Mouse (Mus musculus): ENCODE measurements around the gene Hrg. TPM values are rescaled to one million over a fixed set of nuclear protein-coding genes. Genes with fewer than 3 reads are reported as not detected.
"Not testable (repeated sequence)": the region's sequence is repeated elsewhere in the genome, so short reads cannot be mapped to it uniquely, and the experiment has no call there.

Gene Hrg
- polyA plus RNA-seq, 1 experiment from 2014 or later = not detected

GRCm38 (mm10) chr16:22953069-22953468 lies 2.2 kb downstream of the Hrg start:
- Histone ChIP-seq H3K4me1 (ENCODE audit: control insufficient read depth, insufficient read depth, low read length) (0 out of 2 replicates have a peak, but pooled peaks cover 4% of the 10 kb centered on the region), H3K4me3 (ENCODE audit: low read depth, low read length) (no peak overlapping the region), H3K27ac (ENCODE audit: low read depth, low read length) (no peak overlapping the region), H3K27me3 (ENCODE audit: control insufficient read depth, insufficient read depth, low read length) (no peaks in the 10 kb centered on the region), H3K36me3 (ENCODE audit: control insufficient read depth, insufficient read depth, low read length) (no peaks in the 10 kb centered on the region), H3K9me3 (ENCODE audit: control insufficient read depth, low read length) (no peaks in the 10 kb centered on the region), H3K9ac (ENCODE audit: low read length) (no peak overlapping the region), H3K4me2 (no peak overlapping the region)
- ATAC-seq (ENCODE audit: low FRiP score) (no peak), DNase-seq (ENCODE audit: low spot score, missing footprints) (no peak)
- 43% methylated on average over 4 of the region's 4 CpGs for WGBS

- Histone ChIP-seq H3K4me2 (no peak overlapping the region), H3K36me3 (ENCODE audit: control insufficient read depth, insufficient read depth, low read length) (no peaks in the 10 kb centered on the region), H3K27ac (ENCODE audit: low read depth, low read length) (no peak overlapping the region), H3K4me1 (ENCODE audit: control insufficient read depth, insufficient read depth, low read length) (0 out of 2 replicates have a peak, but pooled peaks cover 4% of the 10 kb centered on the region), H3K9ac (ENCODE audit: low read length) (no peak overlapping the region), H3K27me3 (ENCODE audit: control insufficient read depth, insufficient read depth, low read length) (no peaks in the 10 kb centered on the region), H3K9me3 (ENCODE audit: control insufficient read depth, low read length) (no peaks in the 10 kb centered on the region), H3K4me3 (ENCODE audit: low read depth, low read length) (no peak overlapping the region)
- 55% methylated on average over 13 of the region's 13 CpGs for WGBS
- DNase-seq (ENCODE audit: low spot score, missing footprints) = peak; percentile 92
- peak; percentile 72 for ATAC-seq (ENCODE audit: low FRiP score)
These were observed 4.7 kb downstream of the Hrg start for GRCm38 (mm10) chr16:22955397-22956084.

DNA sequence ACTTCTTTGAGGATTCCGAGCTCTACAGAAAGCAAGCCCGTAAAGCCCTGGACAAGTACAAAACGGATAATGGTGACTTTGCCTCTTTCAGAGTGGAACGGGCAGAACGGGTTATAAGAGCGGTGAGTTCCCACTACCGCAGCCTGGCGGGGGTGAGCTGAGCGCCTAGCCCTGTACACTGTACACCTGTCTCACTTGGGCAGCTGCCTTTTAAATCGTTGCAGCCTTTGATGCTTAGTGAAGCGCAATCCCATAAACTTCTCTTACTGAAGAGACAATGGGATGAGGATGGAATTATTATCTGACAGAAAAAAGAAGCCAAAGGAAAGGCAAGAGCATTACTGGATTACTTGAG lies 5.2 kb downstream of the Hrg start:
- ATAC-seq (ENCODE audit: low FRiP score) = peak; percentile 66; the same call in 1 of the 2 replicates
- Histone ChIP-seq H3K27ac (ENCODE audit: low read depth, low read length) (no peak overlapping the region), H3K4me3 (ENCODE audit: low read depth, low read length) (no peak overlapping the region)

GRCm38 (mm10) chr16:22961073-22961472 lies 10.2 kb downstream of the Hrg start:
- no peak overlapping the region for H3K27ac ChIP-seq (ENCODE audit: low read depth, low read length)
- H3K4me2 ChIP-seq = no peak overlapping the region
- H3K9ac ChIP-seq (ENCODE audit: low read length) = no peak overlapping the region
- H3K4me3 ChIP-seq (ENCODE audit: low read depth, low read length) = no peak overlapping the region
- ATAC-seq (ENCODE audit: low FRiP score) = no peak
- no peaks in the 10 kb centered on the region for H3K36me3 ChIP-seq (ENCODE audit: control insufficient read depth, insufficient read depth, low read length)
- 91% methylated on average over 8 of the region's 8 CpGs for WGBS
- no peaks in the 10 kb centered on the region for H3K27me3 ChIP-seq (ENCODE audit: control insufficient read depth, insufficient read depth, low read length)
- DNase-seq (ENCODE audit: low spot score, missing footprints) = no peak
- H3K4me1 ChIP-seq (ENCODE audit: control insufficient read depth, insufficient read depth, low read length) = no peaks in the 10 kb centered on the region
- H3K9me3 ChIP-seq (ENCODE audit: control insufficient read depth, low read length) = no peaks in the 10 kb centered on the region

More for the DNA sequence above, 5.2 kb downstream of the Hrg start:
- DNase-seq (ENCODE audit: low spot score, missing footprints) = no peak
- H3K9me3 ChIP-seq (ENCODE audit: control insufficient read depth, low read length) = no peaks in the 10 kb centered on the region
- no peak overlapping the region for H3K4me2 ChIP-seq
- 0 out of 2 replicates have a peak, but pooled peaks cover 4% of the 10 kb centered on the region for H3K4me1 ChIP-seq (ENCODE audit: control insufficient read depth, insufficient read depth, low read length)
- 66% methylated on average over 11 of the region's 11 CpGs for WGBS
- no peak overlapping the region for H3K9ac ChIP-seq (ENCODE audit: low read length)
- no peaks in the 10 kb centered on the region for H3K27me3 ChIP-seq (ENCODE audit: control insufficient read depth, insufficient read depth, low read length)
- H3K36me3 ChIP-seq (ENCODE audit: control insufficient read depth, insufficient read depth, low read length) = no peaks in the 10 kb centered on the region

DNA sequence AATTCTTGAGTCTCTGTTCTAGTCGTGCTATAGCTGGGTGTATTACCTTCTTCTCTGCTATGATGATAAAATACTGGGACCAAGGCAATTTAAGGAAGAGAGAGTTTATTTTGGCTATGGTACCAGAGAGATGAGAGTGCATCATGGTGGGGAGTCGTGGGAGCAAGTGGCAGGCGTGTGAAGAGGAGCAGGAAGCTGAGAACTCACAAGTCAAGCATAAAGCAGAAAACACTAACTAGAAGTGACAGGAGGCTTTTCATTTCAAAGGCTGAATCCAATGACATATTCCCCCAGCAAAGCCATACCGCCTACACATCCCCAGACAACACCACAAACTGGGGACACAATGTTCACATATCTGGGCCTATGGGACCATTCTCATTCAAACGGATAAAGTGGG lies 11.4 kb downstream of the Hrg start:
- whole genome bisulfite sequencing = 76% methylated on average over 5 of the region's 5 CpGs
- no peak for ATAC-seq (ENCODE audit: low FRiP score)

GRCm38 (mm10) chr16:22963293-22963692 lies 12.4 kb downstream of the Hrg start:
- Histone ChIP-seq H3K9ac (ENCODE audit: low read length) (no peak overlapping the region), H3K27ac (ENCODE audit: low read depth, low read length) (no peak overlapping the region), H3K9me3 (ENCODE audit: control insufficient read depth, low read length) (no peaks in the 10 kb centered on the region), H3K4me2 (no peak overlapping the region), H3K36me3 (ENCODE audit: control insufficient read depth, insufficient read depth, low read length) (no peaks in the 10 kb centered on the region), H3K4me1 (ENCODE audit: control insufficient read depth, insufficient read depth, low read length) (no peaks in the 10 kb centered on the region), H3K4me3 (ENCODE audit: low read depth, low read length) (no peak overlapping the region), H3K27me3 (ENCODE audit: control insufficient read depth, insufficient read depth, low read length) (no peaks in the 10 kb centered on the region)
- ATAC-seq (ENCODE audit: low FRiP score) = no peak
- DNase-seq (ENCODE audit: low spot score, missing footprints) = no peak

More for the DNA sequence above, 11.4 kb downstream of the Hrg start:
- Histone ChIP-seq H3K4me3 (ENCODE audit: low read depth, low read length) (no peak overlapping the region), H3K9ac (ENCODE audit: low read length) (no peak overlapping the region), H3K36me3 (ENCODE audit: control insufficient read depth, insufficient read depth, low read length) (no peaks in the 10 kb centered on the region), H3K27ac (ENCODE audit: low read depth, low read length) (no peak overlapping the region), H3K9me3 (ENCODE audit: control insufficient read depth, low read length) (no peaks in the 10 kb centered on the region), H3K4me1 (ENCODE audit: control insufficient read depth, insufficient read depth, low read length) (no peaks in the 10 kb centered on the region), H3K4me2 (no peak overlapping the region), H3K27me3 (ENCODE audit: control insufficient read depth, insufficient read depth, low read length) (no peaks in the 10 kb centered on the region)
- no peak for DNase-seq (ENCODE audit: low spot score, missing footprints)

DNA sequence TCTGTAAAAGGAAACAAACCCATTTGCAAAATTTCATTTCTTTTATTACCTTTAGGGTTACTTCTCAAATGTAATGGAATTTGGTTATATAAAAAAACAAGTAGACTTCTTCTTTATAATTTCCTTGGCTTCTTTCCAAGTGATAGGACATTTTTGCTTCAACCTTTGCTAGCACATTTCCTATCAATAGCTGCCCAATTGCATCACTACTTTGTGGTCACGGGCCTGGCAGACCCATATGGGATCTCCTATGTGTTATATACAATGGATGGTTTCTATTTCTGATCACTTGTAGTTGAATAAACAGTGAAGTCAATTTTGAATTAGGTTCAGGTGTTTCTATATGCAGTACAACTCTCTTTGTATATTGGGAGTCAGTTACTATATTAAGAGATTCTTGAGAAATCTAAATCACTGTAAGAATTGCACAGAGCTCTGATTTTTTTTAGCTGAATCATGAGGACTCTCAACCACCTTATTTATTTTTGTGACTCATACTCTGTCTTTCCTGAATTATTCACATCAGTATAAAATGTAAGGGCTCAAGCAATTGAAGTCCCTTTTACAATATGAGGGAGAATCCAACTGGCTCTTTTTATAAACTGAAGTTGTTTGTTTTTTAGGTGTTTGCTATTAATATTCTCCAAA lies 16.6 kb downstream of the Hrg start:
- Histone ChIP-seq H3K4me3 (ENCODE audit: low read depth, low read length) (no peak overlapping the region), H3K9ac (ENCODE audit: low read length) (no peak overlapping the region), H3K9me3 (ENCODE audit: control insufficient read depth, low read length) (no peaks in the 10 kb centered on the region), H3K36me3 (ENCODE audit: control insufficient read depth, insufficient read depth, low read length) (no peaks in the 10 kb centered on the region), H3K4me1 (ENCODE audit: control insufficient read depth, insufficient read depth, low read length) (no peaks in the 10 kb centered on the region), H3K27me3 (ENCODE audit: control insufficient read depth, insufficient read depth, low read length) (no peaks in the 10 kb centered on the region), H3K27ac (ENCODE audit: low read depth, low read length) (no peak overlapping the region), H3K4me2 (no peak overlapping the region)
- DNase-seq (ENCODE audit: low spot score, missing footprints) (no peak), ATAC-seq (ENCODE audit: low FRiP score) (no peak)
- 76% methylated on average over 1 of the region's 1 CpGs for WGBS

- not testable (repeated sequence) for H3K27ac ChIP-seq (ENCODE audit: low read depth, low read length); H3K9me3 ChIP-seq (ENCODE audit: control insufficient read depth, low read length); DNase-seq (ENCODE audit: low spot score, missing footprints); H3K9ac ChIP-seq (ENCODE audit: low read length); ATAC-seq (ENCODE audit: low FRiP score); H3K4me2 ChIP-seq; H3K4me1 ChIP-seq (ENCODE audit: control insufficient read depth, insufficient read depth, low read length); H3K4me3 ChIP-seq (ENCODE audit: low read depth, low read length); H3K36me3 ChIP-seq (ENCODE audit: control insufficient read depth, insufficient read depth, low read length); H3K27me3 ChIP-seq (ENCODE audit: control insufficient read depth, insufficient read depth, low read length)
- 93% methylated on average over 3 of the region's 3 CpGs for WGBS
These were observed 46.1 kb downstream of the Hrg start for GRCm38 (mm10) chr16:22996951-22997350.

Data from midbrain, embryonic 11.5 days (tissue).